Mouse (Mus musculus) heart, postnatal 25 days (tissue): Measurements from ENCODE around the gene Fam189a2. TPM values are rescaled to one million over a fixed set of nuclear protein-coding genes. Genes with fewer than 3 reads are reported as not detected.

Experiments
- DNase-seq: peaks from one replicate; pipeline ENCODE4 v3.0.0; 2022; ENCODE audit warnings: low spot score
- intact Hi-C: fragments of 180-260 bp; cut with DNase I; formaldehyde crosslinking; loops from one replicate; pipeline ENCODE4 v1.15.1; 2025
- total RNA-seq, 2 experiments: library from RNA; stranded (reverse); gene quantifications; 2 replicates each; pipeline ENCODE4 v1.2.3; 2021

The Fam189a2 gene
- total RNA-seq, 2 experiments from 2014 or later: 49.6 to 53.1 TPM

- intact Hi-C loops: loop anchor here (5.0 to 10.0 kb wide), 3 partner anchors 57 to 345 kb away; partner anchors contain the start of gene Ptar1
- peak; percentile 25 for DNase-seq
Observed at GRCm38 (mm10) chr19:24029616-24030510, 956 bp downstream of the Fam189a2 start.

DNA sequence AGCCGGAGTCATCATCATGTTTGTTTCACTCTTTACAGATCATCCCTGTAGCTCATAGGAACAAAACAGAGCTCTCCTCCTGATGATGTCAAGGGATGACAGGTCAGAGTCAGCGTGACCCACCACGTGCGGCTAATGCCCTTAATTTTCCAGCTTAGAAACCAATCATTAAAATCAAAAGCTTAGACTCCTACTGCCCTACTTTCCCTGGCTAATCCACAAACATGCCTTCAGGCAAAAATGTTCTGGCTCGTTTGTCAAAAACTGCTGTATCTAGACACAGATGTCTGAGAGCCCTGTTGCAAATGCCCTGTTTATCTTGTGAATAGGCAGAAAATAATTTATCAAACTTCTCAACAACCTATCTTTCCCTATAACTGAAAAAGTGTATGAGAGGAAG is 4.9 kb downstream of the Fam189a2 start:
- intact Hi-C loops: loop anchor here (5.0 kb wide), 1 partner anchor 251 kb away; no protein-coding TSS in a partner anchor
- DNase-seq: no peak

- intact Hi-C loops: loop anchor here (5.0 kb wide), 2 partner anchors 52 to 253 kb away; no protein-coding TSS in a partner anchor
Observed at GRCm38 (mm10) chr19:24024667-24025066, 6.2 kb downstream of the Fam189a2 start.

DNA sequence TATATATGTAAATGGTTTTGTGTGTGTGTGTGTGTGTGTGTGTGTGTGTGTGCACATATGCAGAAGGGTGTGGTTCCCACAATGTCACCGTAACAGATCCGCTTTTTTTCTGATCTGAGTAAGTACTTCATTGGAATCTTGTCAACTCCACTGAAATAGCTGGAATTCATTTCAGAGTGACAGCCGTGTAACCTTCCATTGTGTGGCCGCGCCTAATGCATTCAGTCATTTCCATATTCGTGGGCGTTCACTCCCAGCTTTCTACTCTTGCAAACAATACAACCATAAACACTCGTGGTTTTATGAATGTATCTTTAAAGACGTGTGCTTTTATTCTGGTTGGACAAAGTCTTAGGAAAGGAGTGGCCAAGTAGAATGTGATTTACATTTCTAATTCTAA is 6.7 kb downstream of the Fam189a2 start:
- DNase-seq: no peak
- intact Hi-C loops: loop anchor here (5.0 kb wide), 1 partner anchor 52 kb away; no protein-coding TSS in a partner anchor

More at GRCm38 (mm10) chr19:24024667-24025066, 6.2 kb downstream of the Fam189a2 start:
- no peak for DNase-seq

DNA sequence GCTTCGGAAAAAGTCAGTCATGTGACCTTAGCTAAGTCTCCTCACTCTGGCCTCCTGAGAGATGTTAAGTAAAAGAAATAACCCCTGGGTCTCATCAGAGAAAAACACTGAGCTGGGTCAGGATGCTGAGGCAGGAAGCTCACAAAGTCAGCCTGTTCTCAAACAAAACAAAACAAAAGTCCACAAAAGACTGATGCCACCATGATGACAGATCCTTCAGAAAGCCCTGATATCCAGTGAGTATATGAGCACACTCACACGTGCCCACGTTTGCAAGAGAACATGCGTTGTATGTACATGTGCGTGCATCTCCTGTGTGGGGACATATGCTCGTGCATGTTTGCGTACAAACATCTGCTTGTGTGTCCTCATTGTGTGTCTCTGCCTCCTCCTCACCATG is 7.5 kb downstream of the Fam189a2 start:
- intact Hi-C loops: loop anchor here (5.0 kb wide), 1 partner anchor 51 kb away; no protein-coding TSS in a partner anchor
- no peak for DNase-seq

GRCm38 (mm10) chr19:24022771-24023170 is 8.0 kb downstream of the Fam189a2 start:
- intact Hi-C loops: loop anchor here (5.0 kb wide), 1 partner anchor 50 kb away; no protein-coding TSS in a partner anchor
- no peak for DNase-seq

DNA sequence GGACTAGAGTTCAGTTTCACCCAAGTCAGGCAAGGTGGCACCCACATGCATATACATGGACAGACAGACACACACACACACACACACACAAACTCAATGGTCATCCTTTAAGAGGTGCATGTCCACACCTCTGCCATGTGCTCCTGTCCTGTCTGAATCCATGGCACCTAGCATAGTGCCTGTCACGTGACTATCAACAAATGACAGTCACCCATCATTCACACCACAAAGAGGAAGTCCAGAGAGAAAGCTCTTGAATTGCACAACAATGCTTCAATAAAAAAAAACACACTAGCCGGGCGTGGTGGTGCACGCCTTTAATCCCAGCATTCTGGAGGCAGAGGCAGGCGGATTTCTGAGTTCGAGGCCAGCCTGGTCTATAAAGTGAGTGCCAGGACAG is 8.5 kb downstream of the Fam189a2 start:
- intact Hi-C loops: loop anchor here (5.0 kb wide), 1 partner anchor 50 kb away; no protein-coding TSS in a partner anchor
- DNase-seq: no peak

GRCm38 (mm10) chr19:24020736-24021135 is 10.1 kb downstream of the Fam189a2 start:
- DNase-seq: no peak
- intact Hi-C loops: loop anchor here (5.0 kb wide), 1 partner anchor 48 kb away; no protein-coding TSS in a partner anchor

GRCm38 (mm10) chr19:24019609-24020008 is 11.2 kb downstream of the Fam189a2 start:
- intact Hi-C loops: loop anchor here (5.0 kb wide), 1 partner anchor 47 kb away; no protein-coding TSS in a partner anchor
- DNase-seq: no peak

- no peak for DNase-seq
- intact Hi-C loops: no loop called here
Observed at GRCm38 (mm10) chr19:24018396-24018795, 12.4 kb downstream of the Fam189a2 start.

DNA sequence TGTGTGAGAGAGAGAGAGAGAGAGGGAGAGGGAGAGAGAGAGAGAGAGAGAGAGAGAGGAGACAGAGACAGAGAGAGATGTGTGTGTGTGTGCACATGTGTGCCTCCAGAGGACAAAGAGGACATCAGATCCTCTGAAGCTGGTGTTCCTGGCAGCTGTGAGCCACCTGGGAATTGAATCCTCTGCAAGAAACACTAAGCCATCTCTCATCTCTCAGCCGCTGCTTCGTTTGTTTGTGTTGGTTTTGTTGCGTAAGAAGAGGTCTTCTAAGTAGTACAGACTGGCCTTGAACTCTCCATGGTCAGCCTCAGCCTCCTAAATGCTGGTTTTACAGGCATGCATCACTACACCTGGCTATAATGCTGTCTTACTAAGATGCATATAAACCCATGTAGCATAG is 12.9 kb downstream of the Fam189a2 start:
- DNase-seq: peak; percentile 8
- intact Hi-C loops: no loop called here

GRCm38 (mm10) chr19:24017427-24017826 is 13.4 kb downstream of the Fam189a2 start:
- peak; percentile 50 for DNase-seq
- intact Hi-C loops: no loop called here

DNA sequence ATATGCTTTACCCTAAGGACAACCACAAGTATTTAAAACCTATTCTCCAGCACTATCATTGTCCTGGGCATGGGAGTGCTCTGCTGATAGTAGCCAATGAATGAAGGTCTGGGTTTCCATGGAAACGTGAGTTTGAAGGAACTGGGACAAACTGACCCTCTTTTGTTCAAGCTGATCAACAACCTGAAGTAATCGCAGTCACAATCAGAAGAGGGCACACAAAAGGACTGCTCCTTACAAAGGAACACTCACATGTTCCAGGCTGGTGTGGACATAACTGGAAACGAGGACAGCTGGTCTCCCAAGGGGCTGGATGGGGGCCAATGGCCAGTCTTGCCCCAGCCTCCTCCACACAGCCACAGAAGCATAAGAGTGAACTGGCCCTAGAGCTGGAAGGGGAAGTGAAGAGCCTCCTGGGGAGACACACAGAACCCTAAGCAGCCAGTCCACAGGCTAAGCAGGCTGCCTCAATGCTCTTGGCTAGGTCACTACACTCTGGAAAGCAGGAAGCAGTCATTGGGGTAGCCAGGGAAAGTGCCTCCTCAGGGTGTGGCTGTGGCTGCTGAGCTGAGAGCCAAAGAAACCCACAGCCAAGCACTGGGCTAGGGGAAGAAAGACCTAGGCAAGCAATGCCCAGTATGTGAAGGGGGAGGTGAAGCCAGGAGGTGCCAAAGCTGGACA is 14.0 kb downstream of the Fam189a2 start:
- peak; percentile 49 for DNase-seq
- intact Hi-C loops: no loop called here

DNA sequence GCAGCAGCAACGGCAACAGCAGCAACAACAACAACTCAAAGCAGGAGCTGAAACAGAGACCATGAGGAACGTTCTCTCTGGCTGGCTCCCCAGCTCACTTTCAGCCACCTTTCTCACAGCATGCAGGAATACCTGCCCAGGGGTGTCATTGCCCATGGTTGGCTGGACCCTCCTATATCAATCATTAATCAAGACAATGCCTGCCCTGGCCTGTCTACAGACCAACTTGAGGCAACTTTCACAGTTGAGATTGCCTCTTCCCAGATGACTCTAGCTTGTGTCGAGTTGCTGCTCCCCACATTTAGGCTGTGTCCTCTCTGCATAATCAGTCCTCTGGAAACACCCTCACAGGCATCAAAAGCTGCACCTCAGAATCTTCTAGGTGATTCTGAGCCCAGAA is 17.6 kb downstream of the Fam189a2 start:
- no peak for DNase-seq
- intact Hi-C loops: no loop called here

GRCm38 (mm10) chr19:24012479-24012878 is 18.3 kb downstream of the Fam189a2 start:
- intact Hi-C loops: no loop called here
- DNase-seq: no peak

- intact Hi-C loops: no loop called here
- peak; percentile 25 for DNase-seq
Observed at GRCm38 (mm10) chr19:24007638-24008360, 23.0 kb downstream of the Fam189a2 start.

- intact Hi-C loops: no loop called here
- no peak for DNase-seq
Observed at GRCm38 (mm10) chr19:24007002-24007637, 23.7 kb downstream of the Fam189a2 start.

DNA sequence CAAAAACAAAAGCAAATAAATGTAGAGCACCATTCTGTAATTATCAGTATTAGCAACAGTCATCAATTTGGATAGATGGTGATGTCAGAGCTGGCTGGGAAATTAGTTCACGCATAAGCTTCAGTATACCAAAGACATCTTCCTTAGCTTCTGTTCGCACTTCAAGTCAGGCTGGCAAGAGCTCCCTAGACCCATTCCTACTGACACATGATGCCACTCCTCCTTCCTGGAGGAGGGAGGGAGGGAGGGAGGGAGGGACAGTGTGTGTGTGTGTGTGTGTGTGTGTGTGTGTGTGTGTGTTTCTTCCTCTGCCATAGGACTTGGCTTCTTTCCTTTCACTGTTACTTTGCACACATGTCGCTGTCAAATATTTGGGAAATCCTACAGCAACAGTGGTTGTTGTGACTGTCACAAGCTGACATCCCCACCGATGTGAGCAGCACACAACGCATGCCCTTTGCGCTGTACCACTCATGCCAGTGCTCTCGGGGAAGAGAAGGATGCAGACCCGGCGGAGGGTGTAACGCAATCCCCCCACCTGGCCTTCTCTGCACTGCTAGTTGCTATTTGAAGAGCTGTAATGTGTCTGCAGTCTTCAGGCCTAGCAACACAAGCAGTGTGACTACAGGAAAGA is 34.9 kb downstream of the Fam189a2 start:
- intact Hi-C loops: no loop called here

DNA sequence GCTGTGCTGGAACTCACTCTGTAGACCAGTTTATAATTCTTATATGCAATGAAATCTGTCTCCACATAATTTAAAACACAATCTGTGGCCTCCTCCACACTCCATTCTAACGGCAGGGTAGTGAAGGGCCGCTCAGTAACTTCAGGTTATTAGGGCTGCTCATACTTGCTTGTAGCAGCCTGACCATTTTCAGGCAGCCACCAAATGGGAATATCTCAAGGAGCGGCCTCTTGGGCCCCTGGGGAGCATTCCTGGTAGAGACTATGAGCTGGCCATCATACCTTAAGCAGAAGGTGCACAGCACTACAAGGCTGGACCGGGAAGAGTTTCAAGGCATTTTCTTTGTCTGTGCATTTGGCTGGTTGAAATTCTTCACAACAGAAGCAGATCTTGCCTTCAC is 42.7 kb downstream of the Fam189a2 start:
- DNase-seq: no peak
- intact Hi-C loops: no loop called here

More for the DNA sequence above, 34.9 kb downstream of the Fam189a2 start:
- no peak for DNase-seq
